ENCODE assay signal across 9 mouse cellular contexts in the genomic region with DNA sequence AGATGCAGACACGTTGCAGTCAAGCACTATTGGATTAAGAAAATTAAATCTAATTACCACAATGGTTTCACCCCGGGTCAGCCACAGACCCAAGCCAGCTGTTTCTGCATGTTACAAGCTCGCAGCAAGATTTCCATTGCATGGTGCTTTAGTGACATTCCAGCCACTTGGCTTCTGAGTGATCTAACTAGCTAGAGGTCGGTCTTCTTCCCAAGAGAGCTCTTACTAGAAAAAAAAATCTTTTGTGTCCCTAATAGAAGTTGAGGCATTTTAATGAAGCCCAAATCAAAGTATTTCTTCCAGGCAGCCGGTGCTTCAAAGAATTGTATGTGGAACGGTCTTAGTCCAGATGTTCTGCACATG. TPM values are rescaled to one million over a fixed set of nuclear protein-coding genes. Genes with fewer than 3 reads are reported as not detected.
DNase-seq lines count a peak whose midpoint lies in the region; ATAC-seq and TF ChIP-seq lines count a peak whose summit lies in the region.
"Had no signal": no experiment of that assay in that cellular context is flagged by ENCODE, and none has a peak within 500 bp of the region (broad histone marks: within the 10 kb centered on the region; RNA-seq: fewer than 3 reads in every experiment).

No protein-coding gene starts in this region.

- ATAC-seq in heart, embryonic 12.5 days (ENCODE audit: insufficient number of reproducible peaks, low FRiP score), result no peak
- ATAC-seq in forebrain, embryonic 11.5 days (replicated peaks; ENCODE audit: low FRiP score), result no peak
- ATAC-seq in kidney, postnatal 0 days (replicated peaks; ENCODE audit: low FRiP score, low read depth), result no peak
- ATAC-seq in neural tube, embryonic 11.5 days (ENCODE audit: insufficient read depth, low FRiP score, low TSS enrichment), result no peak
- ATAC-seq in erythroid progenitor cell, adult 5-6 weeks (replicated peaks; ENCODE audit: low FRiP score, poor library complexity, severe bottlenecking), result no peak

- no peaks in the 10 kb centered on the region for H3K36me3 ChIP-seq in heart, embryonic 12.5 days
- no peaks in the 10 kb centered on the region for H3K36me3 ChIP-seq in forebrain, embryonic 11.5 days (ENCODE audit: control insufficient read depth, insufficient read depth, low read length)
- H3K36me3 ChIP-seq in kidney, postnatal 0 days (ENCODE audit: insufficient read depth, low read length), result no peaks in the 10 kb centered on the region
- H3K36me3 ChIP-seq in neural tube, embryonic 11.5 days (ENCODE audit: control insufficient read depth, insufficient read depth, low read length), result no peaks in the 10 kb centered on the region

- no peaks in the 10 kb centered on the region for H3K9me3 ChIP-seq in heart, embryonic 12.5 days (replicated peaks)
- no peaks in the 10 kb centered on the region for H3K9me3 ChIP-seq in forebrain, embryonic 11.5 days (ENCODE audit: control insufficient read depth, low read length)
- no peaks in the 10 kb centered on the region for H3K9me3 ChIP-seq in kidney, postnatal 0 days (replicated peaks; ENCODE audit: low read length)
- H3K9me3 ChIP-seq in neural tube, embryonic 11.5 days (ENCODE audit: control insufficient read depth, low read length), result no peaks in the 10 kb centered on the region

- WGBS in heart, embryonic 12.5 days, result 24% methylated on average over 6 of the region's 6 CpGs
- WGBS in forebrain, embryonic 11.5 days, result 4% methylated on average over 6 of the region's 6 CpGs
- WGBS in kidney, postnatal 0 days, result 18% methylated on average over 6 of the region's 6 CpGs
- 11% methylated on average over 6 of the region's 6 CpGs for WGBS in neural tube, embryonic 11.5 days

- TF ChIP-seq CTCF in kidney, postnatal 0 days (IDR thresholded peaks at IDR 0.05; ENCODE audit: low read depth), result 0 out of 2 replicates have a peak, but pooled peaks have one; percentile 13

- DNase-seq in heart, adult 18-20 months, result no peak
- DNase-seq in forebrain, embryonic 11.5 days (ENCODE audit: low spot score), result no peak
- DNase-seq in kidney, postnatal 0 days (ENCODE audit: low spot score), result peak; percentile 79
- no peak for DNase-seq in neural tube, embryonic 11.5 days (ENCODE audit: low spot score)
- no peak for DNase-seq in layer of hippocampus, postnatal 14 days (ENCODE audit: low spot score in 2 of 2)
- DNase-seq in layer of hippocampus, adult 9-11 months, result no peak

- peak overlapping the region; percentile 65 for H3K4me3 ChIP-seq in heart, embryonic 12.5 days
- peak overlapping the region; percentile 73; the same call in 1 of the 2 replicates for H3K4me3 ChIP-seq in forebrain, embryonic 11.5 days (ENCODE audit: low read depth, low read length)
- peak overlapping the region; percentile 63; the same call in 1 of the 2 replicates for H3K4me3 ChIP-seq in kidney, postnatal 0 days (replicated peaks; ENCODE audit: low read depth, low read length)
- H3K4me3 ChIP-seq in neural tube, embryonic 11.5 days (ENCODE audit: low read depth, low read length), result no peak overlapping the region

- no peak overlapping the region for H3K9ac ChIP-seq in heart, embryonic 12.5 days
- H3K9ac ChIP-seq in forebrain, embryonic 11.5 days (ENCODE audit: low read length), result no peak overlapping the region
- no peak overlapping the region for H3K9ac ChIP-seq in kidney, postnatal 0 days (ENCODE audit: low read depth, low read length)
- H3K9ac ChIP-seq in neural tube, embryonic 11.5 days (ENCODE audit: low read length), result no peak overlapping the region

- peaks cover 12% of the 10 kb centered on the region for H3K4me1 ChIP-seq in heart, embryonic 12.5 days (replicated peaks)
- peaks cover 11% of the 10 kb centered on the region; the same call in 1 of the 2 replicates for H3K4me1 ChIP-seq in forebrain, embryonic 11.5 days (replicated peaks; ENCODE audit: control insufficient read depth, insufficient read depth, low read length)
- H3K4me1 ChIP-seq in kidney, postnatal 0 days (replicated peaks; ENCODE audit: insufficient read depth, low read length), result 0 out of 2 replicates have a peak, but pooled peaks cover 3% of the 10 kb centered on the region
- peaks cover 6% of the 10 kb centered on the region for H3K4me1 ChIP-seq in neural tube, embryonic 11.5 days (ENCODE audit: control insufficient read depth, insufficient read depth, low read length)

- H3K27me3 ChIP-seq in heart, embryonic 12.5 days (replicated peaks), result peaks cover 9% of the 10 kb centered on the region
- peaks cover 3% of the 10 kb centered on the region; the same call in 1 of the 2 replicates for H3K27me3 ChIP-seq in forebrain, embryonic 11.5 days (ENCODE audit: control insufficient read depth, insufficient read depth, low read length)
- H3K27me3 ChIP-seq in kidney, postnatal 0 days (ENCODE audit: insufficient read depth, low read length), result no peaks in the 10 kb centered on the region
- H3K27me3 ChIP-seq in neural tube, embryonic 11.5 days (ENCODE audit: control insufficient read depth, insufficient read depth, low read length), result no peaks in the 10 kb centered on the region

- no peak overlapping the region for H3K27ac ChIP-seq in heart, embryonic 12.5 days (ENCODE audit: poor library complexity, severe bottlenecking)
- no peak overlapping the region for H3K27ac ChIP-seq in forebrain, embryonic 11.5 days (ENCODE audit: low read depth, low read length)
- no peak overlapping the region for H3K27ac ChIP-seq in kidney, postnatal 0 days
- H3K27ac ChIP-seq in neural tube, embryonic 11.5 days (ENCODE audit: low read depth, low read length), result no peak overlapping the region
- H3K27ac ChIP-seq: macrophage had no signal

- peak overlapping the region; percentile 97 for H3K4me2 ChIP-seq in heart, embryonic 12.5 days
- H3K4me2 ChIP-seq in forebrain, embryonic 11.5 days (ENCODE audit: low read depth, low read length, severe bottlenecking), result peak overlapping the region; percentile 51; the same call in 1 of the 2 replicates
- peak overlapping the region; percentile 84 for H3K4me2 ChIP-seq in kidney, postnatal 0 days (ENCODE audit: low read length)
- peak overlapping the region; percentile 79 for H3K4me2 ChIP-seq in neural tube, embryonic 11.5 days (ENCODE audit: low read depth)

RNA-seq across cellular contexts. Expression of gene Cdh6, which starts 1.1 kb away (rescaled TPM):
- polyA plus RNA-seq in heart, embryonic 12.5 days (2016; fragmentation: Nextera tagmentation; extraction: Ambion mirVana), result 2.7 and 2.8 TPM in 2 replicates
- under 1 TPM; 0.39 to 0.55 TPM for total RNA-seq in heart, adult 18-20 months (2021)
- 12.8 and 14.7 TPM in 2 replicates for polyA plus RNA-seq in forebrain, embryonic 11.5 days (2014; fragmentation: Nextera tagmentation; extraction: Ambion mirVana)
- polyA plus RNA-seq in kidney, postnatal 0 days (2015; fragmentation: Nextera tagmentation; extraction: Ambion mirVana), result 17.8 and 21.9 TPM in 2 replicates
- 18.1 and 21.6 TPM in 2 replicates for polyA plus RNA-seq in neural tube, embryonic 11.5 days (2014; fragmentation: Nextera tagmentation; extraction: Ambion mirVana)
- 10 to 100 TPM in 1 of 2 experiments, 1 to 10 TPM in 1; 6.9 to 10.7 TPM for total RNA-seq in layer of hippocampus, postnatal 14 days (2021)
- not detected in 2 replicates for total RNA-seq in erythroid progenitor cell, adult 5-6 weeks (2015; ENCODE audit: low replicate concordance)
- not detected in 2 replicates for total RNA-seq in erythroid progenitor cell, adult 5-6 weeks (2017; ENCODE audit: low replicate concordance)
- polyA plus RNA-seq: macrophage had no signal
